Mouse (Mus musculus) stomach, postnatal 0 days (tissue): ENCODE measurements at regions not wholly inside any gene's neighbourhood (a gene's known extent, or its start where the extent isn't known, plus 50 kb on each side); places are given as distances from the start of the nearest gene placed in this dataset.

Experiments
- CTCF ChIP-seq: IDR thresholded peaks from 2 replicates; pipeline ENCODE4 v1.5.1; 2016; ENCODE audit warnings: antibody characterized with exemption, low read depth, mild to moderate bottlenecking, moderate library complexity
- EP300 ChIP-seq: optimal IDR thresholded peaks from 2 replicates; pipeline ENCODE3; 2016; ENCODE audit warnings: antibody characterized with exemption

GRCm38 (mm10) chr1:177595326-177595914, 134.2 kb upstream of the 1700016C15Rik start:
- TF ChIP-seq CTCF = no peak
- TF ChIP-seq EP300 = no peak
